Mouse (Mus musculus) c-Kit-positive CD71-positive TER-119-positive erythroid progenitor cells, embryonic 14.5 days (primary cell): ENCODE data around the gene 4921530L21Rik.

Source experiments
- DNase-seq: peaks from one replicate; pipeline ENCODE4 v3.0.0-alpha.2; 2013; ENCODE audit warnings: low spot score

The 4921530L21Rik gene

DNA sequence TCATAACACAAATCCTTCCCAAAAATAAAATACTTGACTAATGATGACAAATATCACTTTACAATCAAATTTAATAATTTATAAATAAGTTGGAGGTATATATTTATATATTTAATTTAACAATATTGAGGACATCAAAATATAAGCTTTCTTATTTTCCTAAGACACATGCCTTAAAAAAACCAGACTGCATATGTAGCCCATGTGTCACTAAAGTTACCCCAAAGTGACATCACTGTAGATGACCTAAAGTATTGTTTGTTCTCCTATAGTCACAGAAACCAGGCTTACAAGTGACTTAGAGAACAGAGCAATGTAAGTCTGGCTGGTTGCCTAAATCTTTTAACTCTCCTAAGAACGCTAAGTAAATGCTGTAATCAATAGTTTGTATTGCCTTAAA lies at the start of gene 4921530L21Rik:
TSS of gene 4921530L21Rik (plus strand) at position 301 of the 400 bp plus-strand sequence.
- DNase-seq, result no peak

DNA sequence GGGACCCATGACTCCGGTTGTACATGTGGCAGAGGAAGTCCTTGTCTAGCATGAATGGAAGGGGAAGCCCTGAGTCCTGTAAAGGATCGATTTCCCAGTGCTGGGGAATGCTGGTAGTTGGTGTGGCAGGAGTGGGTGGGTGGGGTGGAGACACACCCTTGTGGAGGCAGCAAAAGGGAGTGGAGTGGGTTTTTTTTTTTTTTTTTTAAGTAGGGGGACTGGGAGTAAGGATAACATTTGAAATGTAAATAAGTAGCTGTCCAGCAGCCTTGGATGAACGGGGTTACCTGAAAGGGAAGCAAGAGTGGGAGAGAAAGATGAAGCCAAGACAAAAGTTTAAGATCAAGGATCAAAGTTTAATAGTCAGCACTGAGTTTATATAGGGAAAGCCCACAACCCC lies 47.2 kb upstream of the 4921530L21Rik start:
- no peak for DNase-seq

DNA sequence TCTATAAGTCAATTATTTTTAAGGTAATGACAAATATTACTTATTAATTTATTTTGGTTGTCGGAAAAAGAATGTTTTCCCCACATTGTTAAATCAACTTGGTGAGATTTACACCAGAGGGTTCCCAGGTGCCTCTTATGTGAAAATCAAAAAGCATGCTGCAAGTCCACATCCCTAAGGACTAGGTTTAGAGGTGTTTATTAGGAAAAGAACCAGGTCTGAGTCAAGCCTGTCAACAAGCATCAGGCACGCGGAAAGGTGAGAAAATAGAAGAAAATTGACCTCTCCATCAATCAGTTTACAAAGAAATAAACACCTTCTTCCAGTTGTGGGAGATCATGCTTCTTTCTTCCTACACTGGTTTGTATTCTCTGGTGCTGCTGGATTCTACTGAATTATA lies 18.1 kb upstream of the 4921530L21Rik start:
- DNase-seq, result no peak

DNA sequence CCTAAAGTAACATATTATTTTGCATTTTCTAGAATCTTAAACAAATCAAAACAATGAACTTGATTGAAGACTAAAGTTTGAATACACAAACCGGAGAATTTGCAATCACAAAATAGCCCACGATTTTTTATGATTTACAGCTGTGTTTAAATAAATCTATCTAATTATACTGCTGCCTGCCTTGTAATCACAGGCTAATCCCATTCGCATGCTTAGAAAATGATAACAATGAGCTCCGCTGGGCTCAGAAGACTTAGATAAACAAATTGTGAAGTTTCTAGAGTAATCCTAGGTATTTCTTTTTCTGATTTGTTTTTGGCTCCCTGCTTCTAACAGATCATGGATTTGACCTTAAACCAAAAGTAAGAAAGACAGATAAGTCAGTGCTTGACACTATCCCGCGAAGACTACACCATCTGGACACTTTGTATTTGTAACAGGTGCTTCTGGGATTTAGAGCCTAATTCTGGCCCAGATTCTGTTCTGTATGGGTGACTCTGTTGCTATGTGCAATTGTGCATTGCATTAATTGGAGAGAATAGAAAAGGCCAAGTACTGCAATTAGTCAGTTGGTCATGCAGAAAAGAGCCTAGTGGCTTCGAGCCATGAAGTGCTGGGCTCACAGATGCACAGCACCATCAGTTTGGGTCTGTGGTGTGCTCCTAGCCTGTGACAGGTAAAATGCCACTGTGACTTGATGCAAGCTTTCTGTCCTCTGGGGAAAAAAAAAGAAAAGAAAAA lies 15.2 kb upstream of the 4921530L21Rik start:
- no peak for DNase-seq

DNA sequence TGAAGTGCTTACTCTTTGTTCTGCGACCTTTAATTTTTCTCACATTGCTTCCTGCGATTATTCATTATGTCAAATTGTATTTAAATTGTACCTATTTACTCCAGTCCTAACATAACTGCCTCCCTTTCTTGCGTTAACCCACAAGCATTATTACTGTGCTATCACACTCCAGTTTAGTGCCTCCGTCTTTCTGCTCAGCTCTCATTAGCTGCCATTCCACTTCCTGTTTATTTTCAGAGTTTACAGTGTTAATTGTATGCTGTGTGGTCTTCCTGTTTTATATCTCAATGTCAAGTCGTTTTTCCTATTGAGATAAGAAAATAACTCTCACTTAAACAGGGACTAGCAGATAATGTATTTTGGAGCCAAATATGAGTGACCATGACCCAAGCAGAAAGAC lies 9.0 kb upstream of the 4921530L21Rik start:
- DNase-seq, result no peak

DNA sequence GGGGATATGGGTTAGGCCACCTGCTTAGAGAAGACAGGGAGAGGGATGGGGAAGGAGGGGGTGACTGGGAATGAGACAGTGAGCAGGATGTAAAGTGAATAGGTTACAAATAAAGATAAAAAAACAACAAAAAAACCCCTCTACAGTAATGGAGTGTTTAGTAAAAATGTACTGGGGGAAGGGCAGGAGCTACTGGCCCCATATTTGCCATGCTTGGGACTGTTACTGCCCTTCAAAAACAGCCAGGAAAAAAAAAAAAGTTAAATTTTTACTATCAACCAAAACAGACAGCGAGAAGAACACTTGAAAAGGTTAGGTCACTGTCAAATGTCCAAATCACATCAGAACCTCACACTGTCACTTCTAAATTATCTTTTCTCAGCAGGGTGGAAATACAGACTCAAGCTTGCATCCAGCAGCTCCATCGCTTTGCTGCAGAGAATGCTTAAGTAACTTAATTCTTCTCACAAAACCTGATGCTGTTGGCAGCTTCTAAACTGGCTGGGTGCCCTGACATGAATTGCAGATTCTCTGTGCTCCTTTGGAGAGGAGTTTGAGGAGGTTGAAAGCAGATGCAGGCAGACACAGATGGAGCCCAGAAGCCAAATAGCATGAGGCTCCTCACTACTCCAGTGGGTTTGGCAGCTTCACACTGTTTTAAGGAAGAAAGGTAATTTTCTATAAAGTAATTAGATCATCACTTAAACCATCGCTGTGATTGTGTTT lies 4.1 kb upstream of the 4921530L21Rik start:
- no peak for DNase-seq

DNA sequence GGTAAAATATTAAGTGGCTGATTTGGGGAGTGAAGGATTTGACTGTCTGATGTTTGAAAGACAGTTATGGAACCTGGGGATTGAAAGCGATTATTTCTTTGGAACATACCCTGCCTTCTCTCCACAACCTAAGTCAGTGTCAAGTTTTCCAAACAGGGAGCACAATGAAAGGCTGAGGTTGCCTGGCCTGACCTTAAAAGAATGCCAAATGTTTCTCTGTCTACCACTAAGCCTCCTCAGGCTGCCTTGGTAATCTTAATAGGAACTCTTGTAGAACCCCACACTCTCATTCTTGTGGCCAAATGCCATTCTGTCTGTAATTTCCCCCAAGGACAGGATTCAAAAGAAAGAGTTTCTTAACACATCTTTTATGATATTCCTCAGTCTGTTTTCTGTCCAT lies 3.5 kb upstream of the 4921530L21Rik start:
- no peak for DNase-seq

DNA sequence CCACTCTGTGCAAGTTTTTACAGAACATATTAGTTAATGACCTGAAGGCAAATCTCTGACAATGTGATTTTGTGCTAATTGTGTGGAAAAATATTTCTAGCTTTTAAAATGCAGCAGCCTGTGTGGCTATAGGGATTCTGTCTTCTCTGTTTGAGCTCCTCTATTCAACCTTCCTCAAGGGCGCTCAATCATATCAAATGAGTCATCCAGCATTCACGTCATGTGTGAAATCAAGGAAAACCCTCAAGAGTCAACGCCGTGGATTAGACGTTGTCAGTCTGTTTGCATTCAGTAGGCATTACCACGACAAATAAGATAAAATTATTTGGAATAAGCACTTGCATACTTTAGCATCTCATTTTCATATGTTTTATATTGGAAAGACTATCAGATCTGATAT lies 18.4 kb downstream of the 4921530L21Rik start:
- no peak for DNase-seq

DNA sequence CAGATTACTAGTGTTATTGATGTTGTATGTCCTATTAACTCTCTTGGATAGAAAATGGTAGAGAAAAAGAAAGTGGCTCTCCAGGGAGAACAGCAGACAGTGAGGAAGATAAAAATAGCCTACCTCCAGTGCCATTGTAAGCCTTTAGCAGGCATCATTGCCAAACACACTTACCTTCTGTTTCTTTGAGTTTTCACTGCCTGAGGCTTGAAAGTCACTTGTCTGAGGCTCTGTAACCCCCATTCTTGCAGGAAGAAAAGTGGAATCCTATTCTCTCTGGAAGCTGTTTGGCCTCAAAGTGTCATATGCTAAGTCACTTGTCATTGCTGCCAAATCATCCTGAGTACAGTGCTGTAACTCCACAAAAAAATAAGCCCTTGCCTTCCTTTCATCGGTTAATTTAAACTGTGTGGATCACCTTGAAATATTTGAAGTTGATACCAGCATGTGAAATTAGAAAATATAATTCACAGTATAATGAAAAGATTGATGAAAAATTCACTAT lies 23.6 kb downstream of the 4921530L21Rik start:
- no peak for DNase-seq

DNA sequence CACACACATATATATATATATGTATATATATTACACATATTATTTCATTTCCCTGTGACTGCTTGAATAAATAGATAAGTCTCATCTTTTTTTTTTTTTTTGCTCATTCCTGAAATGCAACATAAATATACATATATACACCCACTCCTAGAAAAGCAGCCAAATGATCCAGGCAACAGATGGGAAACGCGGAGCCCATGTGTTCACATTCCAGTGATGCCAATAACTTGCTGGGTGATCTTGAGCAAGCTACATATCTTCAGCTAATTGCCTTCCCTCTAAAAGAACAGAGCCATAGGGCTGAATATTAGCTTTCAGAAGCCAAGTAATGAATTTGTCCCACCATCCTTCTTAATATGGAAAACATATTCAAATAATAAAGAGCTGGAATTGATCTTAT lies 32.2 kb downstream of the 4921530L21Rik start:
- no peak for DNase-seq

DNA sequence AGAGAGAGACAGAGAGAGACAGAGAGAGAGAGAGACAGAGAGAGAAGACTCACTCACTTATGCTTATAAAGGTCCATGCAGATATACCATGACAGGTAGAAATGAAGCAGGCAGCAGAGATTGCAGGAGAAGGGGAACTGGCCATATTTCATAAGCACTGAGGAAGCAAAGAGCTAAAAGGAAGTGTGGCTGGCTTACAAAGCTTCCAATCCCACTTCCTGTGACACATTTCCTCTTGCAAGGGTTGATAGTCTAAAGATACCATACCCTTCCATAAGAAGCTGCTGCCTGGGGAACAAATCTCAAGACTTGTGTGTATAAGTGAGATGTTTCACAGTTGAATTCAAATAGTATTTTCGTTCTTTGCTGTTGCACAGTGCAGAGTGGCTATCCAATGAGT lies 45.7 kb downstream of the 4921530L21Rik start:
- DNase-seq, result no peak

DNA sequence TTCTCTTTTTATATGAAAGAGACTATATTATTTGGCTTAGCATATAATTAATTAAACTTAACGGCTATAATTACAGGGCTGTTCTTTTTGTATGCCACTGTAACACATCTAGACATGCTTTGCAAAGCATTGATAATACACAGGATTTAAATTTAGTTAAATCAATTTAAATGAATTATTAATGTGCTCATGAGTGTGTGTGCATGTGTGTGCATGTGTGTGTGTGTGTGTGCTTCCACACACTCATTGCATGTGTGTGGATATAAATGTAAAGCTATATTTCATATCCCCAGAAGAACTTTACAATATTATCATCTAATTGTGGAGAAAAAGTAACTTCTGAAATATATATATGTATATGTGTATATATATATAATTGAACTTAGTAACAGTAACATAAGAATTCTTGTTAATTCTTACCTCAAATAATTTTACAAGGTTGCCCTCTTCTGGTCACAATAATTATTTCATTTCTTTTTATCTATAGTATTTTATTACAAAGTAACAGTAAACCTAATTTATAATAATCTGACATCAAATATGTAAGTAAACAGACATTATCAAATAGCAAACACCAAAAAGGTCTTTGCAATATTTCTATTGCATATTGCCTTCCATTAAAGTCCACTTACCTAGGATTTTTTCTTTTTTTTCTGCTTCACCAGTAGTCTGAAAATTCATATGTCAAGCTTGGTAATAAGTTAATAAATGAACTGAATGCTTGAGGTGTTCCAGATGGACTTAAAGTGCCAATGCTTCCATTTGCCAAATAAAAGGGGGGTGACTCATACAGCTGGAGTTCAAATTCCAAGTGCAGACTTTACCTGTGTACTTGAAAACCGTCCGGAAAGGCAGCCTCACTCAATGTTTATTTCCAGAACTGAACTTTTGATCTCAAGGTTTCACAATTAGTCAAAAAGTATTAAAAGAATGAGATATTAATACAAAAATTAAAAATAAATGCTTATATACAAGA lies 47.0 kb downstream of the 4921530L21Rik start:
- no peak for DNase-seq
